8 mouse cellular contexts compared by ENCODE assay signal in genomic region chr8:126913241-126914106, GRCm38 (mm10). TPM values are rescaled to one million over a fixed set of nuclear protein-coding genes. Genes with fewer than 3 reads are reported as not detected.
DNase-seq lines count a peak whose midpoint lies in the region; ATAC-seq lines count a peak whose summit lies in the region.

No protein-coding gene starts in this region.

- no peak overlapping the region for H3K4me3 ChIP-seq in kidney, embryonic 14.5 days (ENCODE audit: low read length)

- no peaks in the 10 kb centered on the region for H3K27me3 ChIP-seq in kidney, embryonic 14.5 days (ENCODE audit: control insufficient read depth, insufficient read depth, low read length)

- H3K9ac ChIP-seq in kidney, embryonic 14.5 days (ENCODE audit: low read depth, low read length), result no peak overlapping the region

- ATAC-seq in kidney, embryonic 14.5 days (ENCODE audit: low FRiP score, low TSS enrichment), result no peak

- peak; percentile 67 for DNase-seq in kidney, adult 11 months
- DNase-seq in cerebellum, adult 11 months, result peak; percentile 58
- DNase-seq in gastrocnemius, postnatal 4 days (ENCODE audit: low spot score in 2 of 2), result peak; percentile 58 to 84
- DNase-seq in kidney, postnatal 10 days, result peak; percentile 64
- peak; percentile 66 for DNase-seq in testis, postnatal 10 days (ENCODE audit: low spot score)
- DNase-seq in embryo, embryonic 11 days, result no peak
- no peak for DNase-seq in left cerebral cortex, adult 18-20 months (ENCODE audit: low spot score in 2 of 2)

- 44% methylated on average over 12 of the region's 12 CpGs for WGBS in kidney, embryonic 14.5 days

- no peak overlapping the region for H3K27ac ChIP-seq in kidney, embryonic 14.5 days (ENCODE audit: low read depth, low read length)

- no peaks in the 10 kb centered on the region for H3K9me3 ChIP-seq in kidney, embryonic 14.5 days (ENCODE audit: control insufficient read depth, low read length)

- H3K4me1 ChIP-seq in kidney, embryonic 14.5 days (ENCODE audit: control insufficient read depth, insufficient read depth, low read length), result 0 out of 2 replicates have a peak, but pooled peaks cover 8% of the 10 kb centered on the region

- no peaks in the 10 kb centered on the region for H3K36me3 ChIP-seq in kidney, embryonic 14.5 days (ENCODE audit: control insufficient read depth, insufficient read depth, low read length)

- no peak overlapping the region for H3K4me2 ChIP-seq in kidney, embryonic 14.5 days (replicated peaks; ENCODE audit: low read depth, low read length)

RNA-seq across cellular contexts. Expression of gene Tomm20, which starts 32.2 kb away (rescaled TPM):
- polyA plus RNA-seq in kidney, embryonic 14.5 days (2014; fragmentation: Nextera tagmentation; extraction: Ambion mirVana), result 262 and 292 TPM in 2 replicates
- total RNA-seq in gastrocnemius, postnatal 4 days (2021), result 100 to 1,000 TPM; 108 to 118 TPM
- 100 to 1,000 TPM; 215 to 218 TPM for total RNA-seq in left cerebral cortex, adult 18-20 months (2021)

RNA-seq across cellular contexts. Expression of gene Rbm34, which starts 57.4 kb away (rescaled TPM):
- polyA plus RNA-seq in kidney, embryonic 14.5 days (2014; fragmentation: Nextera tagmentation; extraction: Ambion mirVana), result 28.7 and 33.0 TPM in 2 replicates
- total RNA-seq in gastrocnemius, postnatal 4 days (2021), result 10 to 100 TPM; 10.3 to 10.4 TPM
- 10 to 100 TPM; 12.5 to 14.7 TPM for total RNA-seq in left cerebral cortex, adult 18-20 months (2021)

Comparison
In these comparisons a context has a peak if more than half of its experiments do, and no peak if none do; other contexts are left out.
1. DNase-seq: peak in kidney, adult 11 months (single experiment), cerebellum, adult 11 months (single experiment), gastrocnemius, postnatal 4 days (2 of 2), kidney, postnatal 10 days (single experiment) and testis, postnatal 10 days (single experiment); none in embryo, embryonic 11 days (single experiment) and left cerebral cortex, adult 18-20 months (0 of 2).